Mouse (Mus musculus): ENCODE measurements around the gene Vstm5.

Gene Vstm5

DNA sequence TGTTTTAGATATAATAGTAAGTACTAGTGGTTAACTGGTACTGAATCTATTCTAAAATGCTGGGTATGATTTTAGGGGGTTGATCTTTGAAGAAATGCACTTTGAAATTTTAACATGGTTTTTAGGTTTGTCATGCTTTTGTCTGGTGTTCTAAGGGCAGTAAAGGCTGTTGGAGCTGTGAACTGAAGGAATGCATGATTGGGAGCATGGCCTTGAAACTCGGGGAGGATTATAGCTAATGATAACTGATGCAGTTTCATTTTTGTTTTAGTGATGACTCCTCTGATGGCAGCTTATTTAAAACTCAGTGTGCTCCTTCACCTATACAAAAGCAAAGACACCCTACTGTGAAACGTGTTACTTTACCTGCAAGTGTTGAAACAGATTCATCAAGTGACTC is 69.4 kb downstream of the Vstm5 start:
- no peak for DNase-seq (ENCODE audit: low spot score in 2 of 2)

Measured in urinary bladder, postnatal 36 days (tissue).